Mouse (Mus musculus): ENCODE data around the gene Speer4f1. TPM values are rescaled to one million over a fixed set of nuclear protein-coding genes. Genes with fewer than 3 reads are reported as not detected.
A peak's percentile ranks its signal among the peaks of the same experiment; 100 is the strongest.
"Not testable (repeated sequence)": the region's sequence is repeated elsewhere in the genome, so short reads cannot be mapped to it uniquely, and the experiment has no call there.

Gene Speer4f1
- 0.11 TPM in 1 of 2 replicates, not detected in the other for polyA plus RNA-seq (2014; fragmentation: Nextera tagmentation; extraction: Ambion mirVana)

DNA sequence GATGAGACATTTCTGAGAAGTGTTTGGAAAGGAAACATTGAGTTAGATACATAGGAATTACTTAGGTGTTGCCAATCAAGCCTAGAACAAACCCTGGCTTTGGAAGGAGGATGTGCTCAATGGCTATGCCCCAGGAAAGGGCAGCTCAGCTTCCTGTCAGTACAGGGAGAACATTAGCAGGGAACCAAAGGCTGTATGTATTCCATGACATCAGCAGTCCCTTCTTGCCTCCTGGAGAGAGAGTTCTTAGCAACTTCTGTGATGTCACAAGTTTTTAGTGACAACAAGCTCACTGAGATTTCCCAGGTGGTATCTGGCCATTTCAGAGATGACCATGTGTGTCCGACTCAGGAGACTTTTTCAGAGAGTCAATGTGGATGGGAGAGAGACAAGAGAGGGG is at the start of gene Speer4f1:
Gene Speer4f1, plus strand, starts transcription at position 301 of the 400 bp plus-strand sequence.
- not testable (repeated sequence) for ATAC-seq (ENCODE audit: low FRiP score); H3K36me3 ChIP-seq (ENCODE audit: control insufficient read depth, insufficient read depth, low read length); DNase-seq (ENCODE audit: low spot score, missing footprints); H3K4me3 ChIP-seq (ENCODE audit: low read depth, low read length); H3K9me3 ChIP-seq (ENCODE audit: control insufficient read depth, low read length); H3K27ac ChIP-seq (ENCODE audit: low read depth, low read length); H3K4me2 ChIP-seq; H3K9ac ChIP-seq (ENCODE audit: low read length); H3K4me1 ChIP-seq (ENCODE audit: control insufficient read depth, insufficient read depth, low read length); H3K27me3 ChIP-seq (ENCODE audit: control insufficient read depth, insufficient read depth, low read length)
- 85% methylated on average over 1 of the region's 1 CpGs for WGBS

DNA sequence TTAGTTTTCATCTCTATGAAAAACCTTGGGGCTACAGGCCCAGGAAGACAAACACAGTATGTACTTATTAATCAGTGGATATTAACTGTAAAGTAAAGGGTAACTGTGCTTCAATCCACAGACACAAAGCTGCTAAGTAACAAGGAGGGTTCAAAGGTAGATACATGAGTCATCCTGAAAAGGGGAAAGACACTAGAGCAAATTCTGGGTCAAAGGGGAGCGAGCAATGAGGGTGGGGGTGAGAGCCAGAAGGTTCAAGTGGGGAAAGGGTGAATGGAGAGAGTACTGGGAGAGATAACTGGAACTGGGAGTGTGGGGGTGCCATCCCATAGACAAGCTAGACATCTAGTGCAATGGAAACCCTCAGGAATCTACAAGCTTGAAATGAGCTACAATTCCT is 49.0 kb upstream of the Speer4f1 start:
- H3K9ac ChIP-seq (ENCODE audit: low read length) = no peak overlapping the region
- ATAC-seq (ENCODE audit: low FRiP score) = no peak
- H3K36me3 ChIP-seq (ENCODE audit: control insufficient read depth, insufficient read depth, low read length) = no peaks in the 10 kb centered on the region
- no peaks in the 10 kb centered on the region for H3K4me1 ChIP-seq (ENCODE audit: control insufficient read depth, insufficient read depth, low read length)
- no peaks in the 10 kb centered on the region for H3K27me3 ChIP-seq (ENCODE audit: control insufficient read depth, insufficient read depth, low read length)
- no peak for DNase-seq (ENCODE audit: low spot score, missing footprints)
- H3K9me3 ChIP-seq (ENCODE audit: control insufficient read depth, low read length) = no peaks in the 10 kb centered on the region
- 81% methylated on average over 1 of the region's 1 CpGs for WGBS
- no peak overlapping the region for H3K4me2 ChIP-seq
- no peak overlapping the region for H3K27ac ChIP-seq (ENCODE audit: low read depth, low read length)
- H3K4me3 ChIP-seq (ENCODE audit: low read depth, low read length) = no peak overlapping the region

- no peaks in the 10 kb centered on the region for H3K27me3 ChIP-seq (ENCODE audit: control insufficient read depth, insufficient read depth, low read length)
Measured at GRCm38 (mm10) chr5:17434721-17435120, 41.2 kb upstream of the Speer4f1 start.

DNA sequence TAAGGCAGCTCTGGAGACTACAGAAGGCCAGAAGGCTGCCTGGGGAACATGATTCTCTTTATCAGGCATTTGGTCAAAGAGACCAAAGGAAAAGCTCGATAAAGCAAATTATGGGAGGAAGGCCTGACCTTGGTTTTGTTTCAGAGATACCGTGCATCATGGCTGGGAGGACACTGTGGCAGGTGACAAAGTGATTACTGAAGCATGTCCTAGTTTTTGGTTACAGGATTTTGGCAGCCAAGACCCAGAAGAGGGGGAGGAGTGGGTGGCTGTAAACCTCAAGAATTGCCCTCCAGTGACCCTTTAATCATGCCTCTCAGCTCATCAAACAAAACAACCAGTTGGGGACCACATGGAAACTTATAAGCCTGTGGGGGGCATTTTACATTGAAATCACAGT is 39.7 kb upstream of the Speer4f1 start:
- Histone ChIP-seq H3K4me2 (no peak overlapping the region), H3K27ac (ENCODE audit: low read depth, low read length) (no peak overlapping the region), H3K4me3 (ENCODE audit: low read depth, low read length) (no peak overlapping the region), H3K9ac (ENCODE audit: low read length) (no peak overlapping the region), H3K36me3 (ENCODE audit: control insufficient read depth, insufficient read depth, low read length) (no peaks in the 10 kb centered on the region), H3K4me1 (ENCODE audit: control insufficient read depth, insufficient read depth, low read length) (no peaks in the 10 kb centered on the region), H3K27me3 (ENCODE audit: control insufficient read depth, insufficient read depth, low read length) (no peaks in the 10 kb centered on the region), H3K9me3 (ENCODE audit: control insufficient read depth, low read length) (no peaks in the 10 kb centered on the region)
- DNase-seq (ENCODE audit: low spot score, missing footprints) (peak; percentile 74), ATAC-seq (ENCODE audit: low FRiP score) (0 out of 2 replicates have a peak, but pooled peaks have one; percentile 24)
- WGBS = 9% methylated on average over 2 of the region's 2 CpGs

More at GRCm38 (mm10) chr5:17434721-17435120, 41.2 kb upstream of the Speer4f1 start:
- Histone ChIP-seq H3K27ac (ENCODE audit: low read depth, low read length) (no peak overlapping the region), H3K9ac (ENCODE audit: low read length) (no peak overlapping the region), H3K9me3 (ENCODE audit: control insufficient read depth, low read length) (no peaks in the 10 kb centered on the region), H3K4me1 (ENCODE audit: control insufficient read depth, insufficient read depth, low read length) (no peaks in the 10 kb centered on the region), H3K36me3 (ENCODE audit: control insufficient read depth, insufficient read depth, low read length) (no peaks in the 10 kb centered on the region), H3K4me3 (ENCODE audit: low read depth, low read length) (no peak overlapping the region), H3K4me2 (no peak overlapping the region)
- 72% methylated on average over 3 of the region's 3 CpGs for WGBS
- DNase-seq (ENCODE audit: low spot score, missing footprints) (peak; percentile 77), ATAC-seq (ENCODE audit: low FRiP score) (no peak)

GRCm38 (mm10) chr5:17439487-17440102 is 36.3 kb upstream of the Speer4f1 start:
- no peak for DNase-seq (ENCODE audit: low spot score, missing footprints)
- Histone ChIP-seq H3K27ac (ENCODE audit: low read depth, low read length) (no peak overlapping the region), H3K27me3 (ENCODE audit: control insufficient read depth, insufficient read depth, low read length) (no peaks in the 10 kb centered on the region), H3K4me2 (no peak overlapping the region), H3K9ac (ENCODE audit: low read length) (no peak overlapping the region), H3K9me3 (ENCODE audit: control insufficient read depth, low read length) (no peaks in the 10 kb centered on the region), H3K4me1 (ENCODE audit: control insufficient read depth, insufficient read depth, low read length) (no peaks in the 10 kb centered on the region), H3K36me3 (ENCODE audit: control insufficient read depth, insufficient read depth, low read length) (no peaks in the 10 kb centered on the region), H3K4me3 (ENCODE audit: low read depth, low read length) (no peak overlapping the region)
- no peak for ATAC-seq (ENCODE audit: low FRiP score)

DNA sequence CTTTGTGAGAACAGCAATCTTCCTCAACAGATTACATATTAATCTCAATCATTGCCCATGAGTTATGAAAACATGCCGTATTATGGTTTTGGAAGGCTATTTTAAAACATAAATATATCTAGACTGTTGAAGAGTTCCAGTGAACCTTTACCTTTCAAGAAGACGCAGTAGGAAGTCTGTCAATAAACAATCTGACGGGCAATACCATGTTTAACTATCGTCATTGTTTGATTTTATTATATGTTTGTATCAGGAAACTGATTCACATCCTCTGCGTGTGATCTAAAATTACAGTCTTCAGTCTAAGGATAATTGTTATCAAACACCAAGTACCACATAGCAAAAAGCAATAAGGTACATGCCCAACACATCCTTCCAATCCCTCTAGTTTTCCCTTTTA is 21.8 kb upstream of the Speer4f1 start:
- no peak for DNase-seq (ENCODE audit: low spot score, missing footprints)
- Histone ChIP-seq H3K4me2 (no peak overlapping the region), H3K27ac (ENCODE audit: low read depth, low read length) (no peak overlapping the region), H3K36me3 (ENCODE audit: control insufficient read depth, insufficient read depth, low read length) (no peaks in the 10 kb centered on the region), H3K9me3 (ENCODE audit: control insufficient read depth, low read length) (no peaks in the 10 kb centered on the region), H3K27me3 (ENCODE audit: control insufficient read depth, insufficient read depth, low read length) (no peaks in the 10 kb centered on the region), H3K9ac (ENCODE audit: low read length) (no peak overlapping the region), H3K4me1 (ENCODE audit: control insufficient read depth, insufficient read depth, low read length) (no peaks in the 10 kb centered on the region), H3K4me3 (ENCODE audit: low read depth, low read length) (no peak overlapping the region)
- WGBS = 82% methylated on average over 5 of the region's 5 CpGs
- no peak for ATAC-seq (ENCODE audit: low FRiP score)

- Histone ChIP-seq H3K9ac (ENCODE audit: low read length) (no peak overlapping the region), H3K9me3 (ENCODE audit: control insufficient read depth, low read length) (no peaks in the 10 kb centered on the region), H3K36me3 (ENCODE audit: control insufficient read depth, insufficient read depth, low read length) (no peaks in the 10 kb centered on the region), H3K27me3 (ENCODE audit: control insufficient read depth, insufficient read depth, low read length) (no peaks in the 10 kb centered on the region), H3K4me2 (no peak overlapping the region), H3K4me3 (ENCODE audit: low read depth, low read length) (no peak overlapping the region), H3K4me1 (ENCODE audit: control insufficient read depth, insufficient read depth, low read length) (no peaks in the 10 kb centered on the region), H3K27ac (ENCODE audit: low read depth, low read length) (no peak overlapping the region)
- ATAC-seq (ENCODE audit: low FRiP score) = peak; percentile 61
- DNase-seq (ENCODE audit: low spot score, missing footprints) = no peak
- WGBS = 77% methylated on average over 6 of the region's 6 CpGs
Measured at GRCm38 (mm10) chr5:17454952-17455586, 20.8 kb upstream of the Speer4f1 start.

GRCm38 (mm10) chr5:17456671-17457070 is 19.2 kb upstream of the Speer4f1 start:
- Histone ChIP-seq H3K36me3 (ENCODE audit: control insufficient read depth, insufficient read depth, low read length) (no peaks in the 10 kb centered on the region), H3K9me3 (ENCODE audit: control insufficient read depth, low read length) (no peaks in the 10 kb centered on the region), H3K27me3 (ENCODE audit: control insufficient read depth, insufficient read depth, low read length) (no peaks in the 10 kb centered on the region), H3K4me1 (ENCODE audit: control insufficient read depth, insufficient read depth, low read length) (no peaks in the 10 kb centered on the region), H3K4me2 (no peak overlapping the region), H3K27ac (ENCODE audit: low read depth, low read length) (no peak overlapping the region), H3K4me3 (ENCODE audit: low read depth, low read length) (no peak overlapping the region), H3K9ac (ENCODE audit: low read length) (no peak overlapping the region)
- 69% methylated on average over 3 of the region's 3 CpGs for WGBS
- DNase-seq (ENCODE audit: low spot score, missing footprints) = no peak
- ATAC-seq (ENCODE audit: low FRiP score) = no peak

DNA sequence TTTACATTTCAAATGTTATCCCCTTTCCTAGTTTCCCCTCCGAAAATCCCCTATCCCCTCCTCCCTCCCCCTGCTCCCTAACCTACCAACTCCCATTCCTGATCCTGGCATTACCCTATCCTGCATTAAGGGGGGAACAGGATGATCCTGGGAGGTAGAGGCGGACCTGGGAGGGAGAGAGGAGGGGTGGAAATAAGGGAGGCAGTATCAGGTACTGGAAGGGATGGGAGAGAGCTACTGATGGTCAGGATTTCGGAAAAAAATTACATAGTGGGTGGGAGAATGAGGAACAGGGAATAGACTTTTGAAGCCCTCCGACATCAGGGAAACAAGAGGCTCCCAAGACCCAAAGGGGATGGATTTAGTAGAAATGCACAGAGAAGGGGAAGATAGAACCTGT is 7.8 kb upstream of the Speer4f1 start:
- H3K4me1 ChIP-seq (ENCODE audit: control insufficient read depth, insufficient read depth, low read length); H3K27me3 ChIP-seq (ENCODE audit: control insufficient read depth, insufficient read depth, low read length); H3K4me3 ChIP-seq (ENCODE audit: low read depth, low read length); H3K27ac ChIP-seq (ENCODE audit: low read depth, low read length); H3K9ac ChIP-seq (ENCODE audit: low read length); ATAC-seq (ENCODE audit: low FRiP score); DNase-seq (ENCODE audit: low spot score, missing footprints); H3K9me3 ChIP-seq (ENCODE audit: control insufficient read depth, low read length); H3K36me3 ChIP-seq (ENCODE audit: control insufficient read depth, insufficient read depth, low read length); H3K4me2 ChIP-seq: not testable (repeated sequence)
- WGBS = 67% methylated on average over 4 of the region's 4 CpGs
